Mouse (Mus musculus): Measurements from ENCODE around the gene Defb45. TPM values are rescaled to one million over a fixed set of nuclear protein-coding genes. Genes with fewer than 3 reads are reported as not detected.

The Defb45 gene
- polyA plus RNA-seq (2015; fragmentation: Nextera tagmentation; extraction: Ambion mirVana) = not detected in 2 replicates

GRCm38 (mm10) chr2:152599299-152599698 lies at the start of gene Defb45:
Gene Defb45 (minus strand): TSS chr2:152599399.
- ATAC-seq (ENCODE audit: insufficient read depth, low FRiP score, low read depth) = no peak
- H3K27ac ChIP-seq = no peak within 1 kb of the TSS
- H3K9ac ChIP-seq = no peak within 1 kb of the TSS
- no peaks in the 10 kb centered on the region for H3K9me3 ChIP-seq
- no peaks in the 10 kb centered on the region for H3K27me3 ChIP-seq (replicated peaks)
- 59% methylated on average over 7 of the region's 7 CpGs for WGBS
- no peak within 1 kb of the TSS for H3K4me3 ChIP-seq (replicated peaks)
- no peak within 1 kb of the TSS for H3K4me2 ChIP-seq
- no peaks in the 10 kb centered on the region for H3K4me1 ChIP-seq
- H3K36me3 ChIP-seq = no peaks in the 10 kb centered on the region

- WGBS = 22% methylated on average over 11 of the region's 11 CpGs
Measured at GRCm38 (mm10) chr2:152639406-152640113, 40.4 kb upstream of the Defb45 start.

GRCm38 (mm10) chr2:152638865-152639264 lies 39.7 kb upstream of the Defb45 start:
- Histone ChIP-seq H3K36me3 (no peaks in the 10 kb centered on the region), H3K4me1 (peaks cover 40% of the 10 kb centered on the region), H3K4me3 (replicated peaks) (no peak overlapping the region), H3K4me2 (no peak overlapping the region), H3K27ac (peak overlapping the region; percentile 89), H3K9me3 (no peaks in the 10 kb centered on the region), H3K27me3 (replicated peaks) (no peaks in the 10 kb centered on the region), H3K9ac (no peak overlapping the region)
- no peak for ATAC-seq (ENCODE audit: insufficient read depth, low FRiP score, low read depth)
- WGBS = 43% methylated on average over 6 of the region's 6 CpGs

More at GRCm38 (mm10) chr2:152639406-152640113, 40.4 kb upstream of the Defb45 start:
- Histone ChIP-seq H3K9ac (no peak overlapping the region), H3K27me3 (replicated peaks) (no peaks in the 10 kb centered on the region), H3K9me3 (no peaks in the 10 kb centered on the region), H3K4me1 (peaks cover 36% of the 10 kb centered on the region), H3K4me2 (0 out of 2 replicates have a peak overlapping the region, but pooled peaks have one; percentile 3), H3K27ac (peak overlapping the region; percentile 89), H3K36me3 (no peaks in the 10 kb centered on the region), H3K4me3 (replicated peaks) (no peak overlapping the region)
- ATAC-seq (ENCODE audit: insufficient read depth, low FRiP score, low read depth) = peak; percentile 63

- 72% methylated on average over 4 of the region's 4 CpGs for WGBS
- peak overlapping the region; percentile 93 for H3K27ac ChIP-seq
- peaks cover 52% of the 10 kb centered on the region for H3K4me1 ChIP-seq
- no peak overlapping the region for H3K4me2 ChIP-seq
- H3K9ac ChIP-seq = no peak overlapping the region
- no peaks in the 10 kb centered on the region for H3K9me3 ChIP-seq
- ATAC-seq (ENCODE audit: insufficient read depth, low FRiP score, low read depth) = no peak
- no peaks in the 10 kb centered on the region for H3K36me3 ChIP-seq
- H3K4me3 ChIP-seq (replicated peaks) = no peak overlapping the region
- no peaks in the 10 kb centered on the region for H3K27me3 ChIP-seq (replicated peaks)
Measured at GRCm38 (mm10) chr2:152637381-152637780, 38.2 kb upstream of the Defb45 start.

GRCm38 (mm10) chr2:152637006-152637322 lies 37.8 kb upstream of the Defb45 start:
- ATAC-seq (ENCODE audit: insufficient read depth, low FRiP score, low read depth) = no peak
- H3K36me3 ChIP-seq = no peaks in the 10 kb centered on the region
- peak overlapping the region; percentile 93 for H3K27ac ChIP-seq
- H3K4me2 ChIP-seq = no peak overlapping the region
- no peak overlapping the region for H3K4me3 ChIP-seq (replicated peaks)
- no peaks in the 10 kb centered on the region for H3K9me3 ChIP-seq
- peaks cover 52% of the 10 kb centered on the region for H3K4me1 ChIP-seq
- H3K9ac ChIP-seq = no peak overlapping the region
- H3K27me3 ChIP-seq (replicated peaks) = no peaks in the 10 kb centered on the region
- 59% methylated on average over 6 of the region's 6 CpGs for WGBS

GRCm38 (mm10) chr2:152636246-152637005 lies 37.2 kb upstream of the Defb45 start:
- H3K27ac ChIP-seq = peak overlapping the region; percentile 93
- no peak overlapping the region for H3K9ac ChIP-seq
- H3K4me3 ChIP-seq (replicated peaks) = no peak overlapping the region
- no peaks in the 10 kb centered on the region for H3K27me3 ChIP-seq (replicated peaks)
- no peaks in the 10 kb centered on the region for H3K36me3 ChIP-seq
- 42% methylated on average over 23 of the region's 23 CpGs for WGBS
- 0 out of 2 replicates have a peak overlapping the region, but pooled peaks have one; percentile 26 for H3K4me2 ChIP-seq
- H3K4me1 ChIP-seq = peaks cover 52% of the 10 kb centered on the region
- ATAC-seq (ENCODE audit: insufficient read depth, low FRiP score, low read depth) = peak; percentile 67
- H3K9me3 ChIP-seq = no peaks in the 10 kb centered on the region

- no peak overlapping the region for H3K4me3 ChIP-seq (replicated peaks)
- H3K9ac ChIP-seq = no peak overlapping the region
- H3K9me3 ChIP-seq = no peaks in the 10 kb centered on the region
- peak overlapping the region; percentile 16; the same call in 1 of the 2 replicates for H3K27ac ChIP-seq
- H3K4me1 ChIP-seq = peaks cover 45% of the 10 kb centered on the region
- ATAC-seq (ENCODE audit: insufficient read depth, low FRiP score, low read depth) = no peak
- 76% methylated on average over 29 of the region's 29 CpGs for WGBS
- H3K4me2 ChIP-seq = no peak overlapping the region
- no peaks in the 10 kb centered on the region for H3K36me3 ChIP-seq
- no peaks in the 10 kb centered on the region for H3K27me3 ChIP-seq (replicated peaks)
Measured at GRCm38 (mm10) chr2:152634311-152634710, 35.1 kb upstream of the Defb45 start.

GRCm38 (mm10) chr2:152633334-152633733 lies 34.1 kb upstream of the Defb45 start:
- Histone ChIP-seq H3K9ac (no peak overlapping the region), H3K4me1 (peaks cover 39% of the 10 kb centered on the region), H3K9me3 (no peaks in the 10 kb centered on the region), H3K4me2 (peak overlapping the region; percentile 33), H3K36me3 (no peaks in the 10 kb centered on the region), H3K4me3 (replicated peaks) (no peak overlapping the region), H3K27ac (peak overlapping the region; percentile 40; the same call in 1 of the 2 replicates), H3K27me3 (replicated peaks) (0 out of 2 replicates have a peak, but pooled peaks cover 1% of the 10 kb centered on the region)
- 28% methylated on average over 17 of the region's 17 CpGs for WGBS
- ATAC-seq (ENCODE audit: insufficient read depth, low FRiP score, low read depth) = no peak

- no peak overlapping the region for H3K27ac ChIP-seq
- no peak overlapping the region for H3K9ac ChIP-seq
- no peaks in the 10 kb centered on the region for H3K9me3 ChIP-seq
- H3K4me3 ChIP-seq (replicated peaks) = no peak overlapping the region
- no peak overlapping the region for H3K4me2 ChIP-seq
- WGBS = 81% methylated on average over 6 of the region's 6 CpGs
- peaks cover 18% of the 10 kb centered on the region for H3K27me3 ChIP-seq (replicated peaks)
- no peaks in the 10 kb centered on the region for H3K36me3 ChIP-seq
- H3K4me1 ChIP-seq = peaks cover 29% of the 10 kb centered on the region
- ATAC-seq (ENCODE audit: insufficient read depth, low FRiP score, low read depth) = no peak
Measured at GRCm38 (mm10) chr2:152629904-152630303, 30.7 kb upstream of the Defb45 start.

- 41% methylated on average over 3 of the region's 3 CpGs for WGBS
Measured at GRCm38 (mm10) chr2:152629239-152629638, 30.0 kb upstream of the Defb45 start.

GRCm38 (mm10) chr2:152628066-152628465 lies 28.9 kb upstream of the Defb45 start:
- peak overlapping the region; percentile 63 for H3K4me2 ChIP-seq
- WGBS = 45% methylated on average over 17 of the region's 17 CpGs
- no peaks in the 10 kb centered on the region for H3K36me3 ChIP-seq
- H3K9ac ChIP-seq = no peak overlapping the region
- H3K4me1 ChIP-seq = peaks cover 17% of the 10 kb centered on the region; the same call in 1 of the 2 replicates
- peak overlapping the region; percentile 52 for H3K4me3 ChIP-seq (replicated peaks)
- no peak overlapping the region for H3K27ac ChIP-seq
- no peak for ATAC-seq (ENCODE audit: insufficient read depth, low FRiP score, low read depth)
- H3K27me3 ChIP-seq (replicated peaks) = peaks cover 18% of the 10 kb centered on the region
- H3K9me3 ChIP-seq = no peaks in the 10 kb centered on the region

More at GRCm38 (mm10) chr2:152629239-152629638, 30.0 kb upstream of the Defb45 start:
- H3K36me3 ChIP-seq = no peaks in the 10 kb centered on the region
- H3K4me2 ChIP-seq = peak overlapping the region; percentile 63; the same call in 1 of the 2 replicates
- H3K9me3 ChIP-seq = no peaks in the 10 kb centered on the region
- H3K9ac ChIP-seq = no peak overlapping the region
- no peak overlapping the region for H3K4me3 ChIP-seq (replicated peaks)
- ATAC-seq (ENCODE audit: insufficient read depth, low FRiP score, low read depth) = no peak
- H3K27ac ChIP-seq = no peak overlapping the region
- H3K27me3 ChIP-seq (replicated peaks) = peaks cover 18% of the 10 kb centered on the region
- H3K4me1 ChIP-seq = peaks cover 25% of the 10 kb centered on the region

All from stomach, embryonic 15.5 days (tissue).